Mouse (Mus musculus) embryonic stem cell, embryonic (primary cell): ENCODE data around the gene B9d1.

Experiments
- CTCF ChIA-PET, 4 experiments: fragments of 300-600 bp in 2 of 4; fragments of 350-600 bp in 2 of 4; sonication (Branson Sonifier 250); formaldehyde crosslinking; loops; one replicate each; lab custom pipeline; 2022; ENCODE audit warnings: inconsistent platforms in 2 of 4; lab: Charles Lee
- POLR2A ChIA-PET, 4 experiments: fragments of 300-600 bp in 2 of 4; fragments of 350-600 bp in 2 of 4; sonication (Branson Sonifier 250); formaldehyde crosslinking; loops; one replicate each; lab custom pipeline; 2022; ENCODE audit warnings: antibody characterized with exemption in 4 of 4, inconsistent platforms in 1 of 4; lab: Charles Lee

B9d1 gene

DNA sequence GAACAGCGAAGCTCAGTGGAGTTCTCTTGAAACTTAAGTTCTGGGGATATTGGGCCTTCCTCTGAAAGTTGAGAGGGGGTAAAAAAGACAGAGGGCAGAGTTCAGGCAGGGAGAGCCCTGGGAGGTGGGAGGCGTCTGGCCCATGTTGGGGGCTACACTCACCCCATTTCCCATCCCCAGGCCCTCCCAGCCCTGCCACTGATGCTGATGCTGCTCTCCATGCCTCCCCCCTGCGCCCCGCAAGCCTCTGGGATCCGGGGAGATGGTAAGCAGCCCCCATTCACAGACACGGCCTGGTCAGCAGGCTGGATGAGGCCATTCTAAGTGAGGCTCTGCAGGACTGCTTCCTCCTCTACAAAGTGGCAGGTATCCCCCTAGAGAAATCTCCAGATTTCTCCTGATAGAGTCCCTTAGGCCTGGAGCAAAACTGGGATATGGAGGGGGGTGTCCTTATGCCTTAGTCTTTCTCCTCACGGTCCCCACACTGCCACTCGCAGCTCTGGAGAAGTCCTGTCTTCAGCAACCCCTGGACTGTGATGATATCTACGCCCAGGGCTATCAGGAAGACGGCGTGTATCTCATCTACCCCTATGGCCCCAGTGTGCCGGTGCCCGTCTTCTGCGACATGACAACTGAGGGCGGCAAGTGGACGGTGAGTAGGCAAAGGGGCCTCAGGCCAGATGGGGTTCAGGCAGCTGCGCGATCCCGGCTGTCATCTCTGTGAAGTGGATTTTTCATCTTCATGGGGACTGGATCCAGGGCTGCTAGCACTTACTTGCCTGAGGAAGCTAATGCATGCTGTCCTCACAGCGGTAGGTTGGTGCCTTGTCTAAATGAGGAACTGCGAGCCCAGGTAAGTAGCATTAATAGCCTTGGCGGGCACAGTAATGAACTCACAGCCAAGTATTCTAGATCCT is 19.1 kb upstream of the B9d1 start:
- ChIA-PET POLR2A (interaction anchor here in 3 of 4 experiments (0.7 to 6.0 kb wide), 7 partner anchors 8 to 276 kb away, joined by 3 to 31 read pairs (median 4); partner anchors contain the start of genes Mapk7 (in 3 of the 3), B9d1 (in 1 of the 3) and Prpsap2 (in 1 of the 3)), CTCF (interaction anchor here in 1 of 4 experiments (0.9 to 1.4 kb wide), 2 partner anchors 69 kb away, joined by 3 read pairs; no protein-coding TSS in a partner anchor)

DNA sequence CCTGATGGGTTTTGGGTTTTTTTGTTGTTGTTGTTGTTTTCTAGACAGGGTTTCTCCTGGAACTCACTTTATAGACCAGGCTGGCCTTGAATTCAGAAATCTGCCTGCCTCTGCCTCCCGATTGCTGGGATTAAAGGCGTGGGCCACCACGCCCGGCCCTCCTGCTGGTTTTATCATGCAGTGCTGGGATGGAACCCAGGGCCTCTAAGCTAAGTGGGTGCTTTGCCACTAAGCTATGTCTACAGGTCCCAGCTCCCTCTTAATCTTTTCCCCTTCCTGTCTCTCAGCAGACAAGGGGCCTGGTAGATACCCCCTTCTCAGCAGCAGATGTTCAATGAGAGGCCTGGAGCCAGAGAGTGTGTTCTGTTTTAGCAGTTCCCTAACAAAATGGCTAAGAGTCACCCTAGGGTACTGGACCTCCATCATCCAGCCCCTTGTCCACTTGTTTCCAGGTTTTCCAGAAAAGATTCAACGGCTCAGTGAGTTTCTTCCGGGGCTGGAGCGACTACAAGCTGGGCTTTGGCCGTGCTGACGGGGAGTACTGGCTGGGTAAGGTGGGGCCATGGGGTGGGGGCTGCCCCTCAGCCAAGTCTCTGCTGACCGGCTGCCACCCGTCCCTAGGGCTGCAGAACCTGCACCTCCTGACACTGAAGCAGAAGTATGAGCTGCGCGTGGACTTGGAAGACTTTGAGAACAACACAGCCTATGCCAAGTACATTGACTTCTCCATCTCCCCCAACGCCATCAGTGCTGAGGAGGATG is 18.3 kb upstream of the B9d1 start:
- ChIA-PET POLR2A (interaction anchor here in 3 of 4 experiments (0.6 to 6.0 kb wide), 9 partner anchors 8 to 413 kb away, joined by 3 to 31 read pairs (median 4); partner anchors contain the start of genes Mapk7 (in 2 of the 3) and Prpsap2 (in 2 of the 3)), CTCF (interaction anchor here in 1 of 4 experiments (0.9 kb wide), 1 partner anchor 69 kb away, joined by 3 read pairs; no protein-coding TSS in a partner anchor)

DNA sequence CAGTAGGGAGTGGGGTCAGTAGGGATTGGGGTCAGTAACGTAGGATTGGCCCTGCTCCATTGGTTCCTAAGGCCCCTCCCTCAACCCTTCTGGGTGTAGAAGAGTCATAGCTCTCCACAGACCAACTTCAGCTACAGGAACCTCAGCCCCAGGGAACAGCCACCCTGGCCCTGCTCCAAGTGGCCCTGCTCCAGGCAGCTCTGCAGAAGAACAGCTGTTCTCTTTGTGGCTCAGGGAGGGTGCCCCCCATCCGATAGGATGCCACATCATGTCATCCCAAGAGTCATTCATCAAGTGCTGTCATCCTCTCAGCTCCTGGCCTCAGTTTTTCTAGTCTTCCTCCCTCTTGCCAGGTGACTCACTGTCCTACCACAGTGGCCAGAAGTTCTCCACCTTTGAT is 17.5 kb upstream of the B9d1 start:
- ChIA-PET CTCF (interaction anchor here in 1 of 4 experiments (1.5 kb wide), 1 partner anchor 70 kb away, joined by 3 read pairs; no protein-coding TSS in a partner anchor), POLR2A (interaction anchor here in 2 of 4 experiments (0.8 to 1.7 kb wide), 5 partner anchors 8 to 413 kb away, joined by 3 to 6 read pairs (median 5); no protein-coding TSS in a partner anchor)

DNA sequence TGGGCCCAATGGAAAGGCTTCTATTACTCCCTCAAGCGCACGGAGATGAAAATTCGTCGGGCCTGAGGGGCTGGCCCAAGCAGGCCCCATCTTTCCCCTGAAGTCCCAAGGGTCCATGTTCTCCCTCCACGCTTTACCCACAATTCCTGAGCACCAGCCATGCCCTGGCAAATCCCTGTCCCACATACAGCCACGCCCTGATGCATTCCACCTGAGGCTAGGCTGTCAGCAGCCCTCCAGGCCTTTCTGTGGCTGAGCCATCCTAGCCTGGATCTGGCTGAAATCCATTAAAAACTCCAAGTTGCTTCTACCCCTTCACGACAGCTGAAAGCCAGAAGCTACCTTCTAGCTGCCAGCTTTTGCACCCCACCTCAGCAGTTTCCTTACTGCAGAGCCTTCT is 17.0 kb upstream of the B9d1 start:
- ChIA-PET CTCF (interaction anchor here in 2 of 4 experiments (0.6 to 1.5 kb wide), 2 partner anchors 70 to 1148 kb away, joined by 3 to 11 read pairs; no protein-coding TSS in a partner anchor), POLR2A (interaction anchor here in 2 of 4 experiments (1.5 to 1.7 kb wide), 3 partner anchors 9 to 10 kb away, joined by 5 to 6 read pairs (median 6); no protein-coding TSS in a partner anchor)

DNA sequence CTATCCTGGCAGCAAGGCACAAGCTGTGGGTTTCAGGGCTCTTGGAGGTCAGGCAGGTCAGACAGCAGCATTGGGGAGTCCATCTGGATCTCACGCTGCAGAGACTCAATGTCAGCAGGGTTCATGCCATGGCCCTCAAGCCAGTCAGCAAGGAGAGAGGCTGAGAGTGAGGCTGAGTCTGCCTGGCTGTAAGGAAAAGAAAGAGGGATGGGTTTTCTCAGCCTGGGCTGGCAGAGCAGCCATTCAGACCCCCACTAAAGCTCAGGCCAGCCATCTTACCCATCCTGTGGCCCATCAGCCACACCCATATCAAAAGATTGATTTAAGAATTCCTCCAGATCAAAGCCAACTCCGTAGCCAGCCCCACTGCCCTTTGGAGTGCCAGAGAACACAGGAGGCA is 15.9 kb upstream of the B9d1 start:
- POLR2A ChIA-PET: interaction anchor here in 1 of 4 experiments (1.7 kb wide), 1 partner anchor 8 kb away, joined by 5 read pairs; no protein-coding TSS in a partner anchor
- CTCF ChIA-PET: interaction anchor here in 1 of 4 experiments (0.5 kb wide), 1 partner anchor 41 kb away, joined by 4 read pairs; no protein-coding TSS in a partner anchor

DNA sequence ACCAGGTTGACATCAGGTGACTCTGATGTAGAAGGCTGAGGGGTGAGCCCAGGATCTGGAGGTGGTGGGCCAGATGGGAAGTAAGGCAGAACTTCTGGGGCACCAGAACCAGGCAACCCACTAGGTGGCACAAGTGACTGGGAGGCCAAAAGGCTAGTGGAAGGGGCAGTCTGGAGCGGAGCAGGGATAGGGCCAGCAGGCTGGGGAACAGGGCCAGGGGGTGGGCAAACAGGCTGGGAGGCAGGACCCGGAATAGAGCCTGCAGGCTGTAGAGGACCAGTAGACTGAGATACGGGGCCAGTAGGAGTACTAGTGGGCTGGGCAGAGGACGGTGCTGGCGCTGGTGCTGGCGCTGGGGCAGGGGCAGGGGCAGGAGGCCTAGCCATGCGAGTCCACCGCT is 15.1 kb upstream of the B9d1 start:
- POLR2A ChIA-PET: no interaction called here
- CTCF ChIA-PET: no interaction called here

DNA sequence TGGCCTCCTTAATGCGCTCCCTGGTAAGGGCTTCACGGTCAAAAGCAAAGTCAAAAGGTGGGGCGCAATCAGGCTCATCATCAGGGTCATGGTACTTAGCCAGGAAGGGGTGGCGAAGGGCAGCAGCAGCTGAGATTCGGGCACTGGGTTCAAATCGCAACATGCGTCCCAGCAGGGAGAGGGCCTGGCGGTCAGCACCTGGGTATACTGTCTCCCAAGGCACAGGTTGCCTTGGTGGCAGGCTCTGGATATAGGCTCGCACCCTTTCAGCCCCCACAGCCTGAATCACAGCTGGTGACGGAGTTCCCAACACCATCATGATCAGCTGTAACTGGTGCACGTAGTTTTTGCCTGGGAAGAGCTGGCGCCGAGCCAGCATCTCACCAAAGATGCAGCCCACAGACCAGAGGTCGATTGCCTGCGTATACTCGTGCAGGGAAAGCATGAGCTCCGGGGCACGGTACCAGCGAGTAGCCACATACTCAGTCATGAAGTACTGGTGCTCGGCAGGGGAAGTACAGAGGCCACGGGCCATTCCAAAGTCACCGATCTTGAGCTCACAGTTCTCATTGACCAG is 13.9 kb upstream of the B9d1 start:
- ChIA-PET CTCF (interaction anchor here in 1 of 4 experiments (1.1 kb wide), 1 partner anchor 24 kb away, joined by 6 read pairs; no protein-coding TSS in a partner anchor), POLR2A (interaction anchor here in 2 of 4 experiments (0.5 to 1.4 kb wide), 6 partner anchors 41 to 948 kb away, joined by 3 to 5 read pairs (median 4); partner anchors contain the start of genes Epn2 (in 2 of the 2) and Usp22 (in 1 of the 2))

DNA sequence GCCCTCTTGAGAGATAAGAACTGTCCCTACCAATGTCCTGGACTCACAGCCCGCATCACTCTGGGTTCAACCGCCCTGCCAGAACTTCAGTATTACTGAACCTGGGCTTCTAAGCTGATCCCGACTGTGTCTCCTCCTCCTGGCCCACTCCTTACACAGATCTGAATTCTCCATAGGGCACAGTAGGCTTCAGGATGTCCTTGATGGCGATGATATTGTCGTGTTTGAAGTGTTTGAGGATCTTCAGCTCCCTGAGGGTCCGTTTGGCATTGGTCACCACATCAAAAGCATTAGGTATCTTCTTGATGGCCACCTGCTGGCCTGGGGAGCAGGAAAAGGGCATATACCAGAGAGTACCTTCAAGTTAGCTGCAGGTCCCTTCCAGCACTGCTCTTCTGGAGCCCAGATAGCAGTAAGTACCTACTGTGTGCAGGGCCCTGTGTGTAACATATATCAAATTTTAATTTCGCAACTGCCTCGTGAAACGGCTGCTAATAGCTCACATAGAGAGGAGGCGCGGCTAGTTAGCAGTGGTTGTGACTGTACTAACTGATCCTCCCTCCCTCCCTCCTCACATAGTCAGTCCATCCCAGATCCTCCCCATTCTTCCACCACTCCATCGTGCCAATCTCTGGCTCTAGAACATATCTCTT is 12.1 kb upstream of the B9d1 start:
- POLR2A ChIA-PET: interaction anchor here in 2 of 4 experiments (0.7 to 3.8 kb wide), 14 partner anchors 8 to 682 kb away, joined by 3 to 40 read pairs (median 8); partner anchors contain the start of genes B9d1 (in 2 of the 2), Mfap4 (in 2 of the 2), Aldh3a2 (in 1 of the 2) and Kcnj12 (in 1 of the 2)
- CTCF ChIA-PET: interaction anchor here in 3 of 4 experiments (0.7 to 1.8 kb wide), 3 partner anchors 43 to 956 kb away, joined by 3 to 5 read pairs (median 4); no protein-coding TSS in a partner anchor

DNA sequence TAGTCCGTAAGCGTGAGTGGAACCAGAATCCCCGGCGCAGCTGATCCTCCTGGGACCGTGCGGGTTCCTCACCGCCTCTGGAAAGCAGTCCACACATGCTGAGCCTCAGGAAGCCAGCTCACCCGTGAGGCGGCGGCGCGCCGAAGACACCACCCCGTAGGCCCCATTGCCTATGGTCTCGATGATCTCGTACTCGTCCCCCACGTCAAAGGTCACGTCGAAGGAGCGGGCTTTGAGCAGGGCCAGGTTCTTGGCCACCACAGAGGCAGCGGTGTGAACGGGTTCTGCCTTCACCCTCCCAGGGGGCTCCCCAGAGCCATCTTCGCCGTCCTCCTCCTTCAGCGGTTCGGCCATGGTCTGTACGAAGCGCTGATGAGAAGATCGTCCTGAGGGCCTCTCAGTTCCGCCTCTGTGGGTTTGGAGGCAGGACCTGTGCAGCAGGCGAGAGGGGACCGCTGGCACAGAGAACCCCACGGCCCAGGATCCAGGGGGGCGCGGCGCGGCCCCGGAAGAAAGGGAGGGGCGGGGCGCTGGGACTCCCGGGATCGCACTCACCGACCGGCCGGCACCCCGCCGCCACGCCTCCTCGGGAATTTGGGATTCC is 11.3 kb upstream of the B9d1 start:
- ChIA-PET POLR2A (interaction anchor here (0.5 to 3.8 kb wide), 50 partner anchors 7 to 1152 kb away, joined by 3 to 40 read pairs (median 4); partner anchors contain the start of genes Mfap4 (in 3 of the 4), B9d1 (in 2 of the 4), Aldh3a2 (in 1 of the 4) and Epn2 (in 1 of the 4)), CTCF (interaction anchor here (0.6 to 1.8 kb wide), 9 partner anchors 10 to 967 kb away, joined by 3 to 7 read pairs (median 4); no protein-coding TSS in a partner anchor)

DNA sequence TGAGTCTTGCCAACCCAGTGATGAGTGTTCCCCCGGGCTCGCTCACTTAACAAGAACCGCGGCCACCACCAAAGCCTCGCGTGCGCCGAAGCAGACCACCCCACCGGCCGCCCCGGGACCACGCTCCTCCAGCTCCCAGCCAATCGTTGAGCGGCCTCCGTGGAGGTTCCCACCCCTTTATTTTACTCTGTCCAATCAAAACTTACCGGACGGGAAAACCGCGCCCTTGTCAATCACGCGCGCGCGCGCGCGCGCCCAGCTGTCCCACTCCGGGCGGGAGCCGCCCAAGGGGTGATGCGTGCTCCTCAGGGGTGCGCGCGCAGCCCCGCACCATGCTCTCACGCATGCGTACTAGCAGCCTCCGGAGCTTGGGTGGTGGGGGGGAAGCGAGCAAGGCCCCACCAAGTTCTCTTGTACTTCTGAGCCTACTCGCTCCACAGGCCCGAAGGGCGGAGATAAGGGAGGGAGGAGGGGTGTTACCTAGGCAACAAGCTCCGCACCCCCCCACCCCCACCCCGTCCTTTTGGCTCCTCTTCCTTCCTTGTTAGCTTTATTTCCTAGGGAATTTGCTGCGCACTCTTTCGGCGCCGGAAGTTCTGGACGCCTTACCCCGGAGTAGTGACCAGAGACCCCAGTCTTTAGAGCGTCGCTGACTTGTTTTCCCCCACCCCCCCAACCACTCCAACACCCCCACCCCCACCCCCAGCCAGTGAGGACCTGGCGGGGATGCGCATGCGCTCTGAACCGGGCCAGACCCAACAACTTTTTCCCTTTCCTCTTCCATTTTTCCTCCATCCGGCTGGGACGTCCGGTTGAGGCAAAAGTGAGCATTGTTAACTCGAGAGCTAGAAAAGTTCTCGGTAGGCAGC is 10.6 kb upstream of the B9d1 start, which contains the start of gene Mapk7:
Mapk7 (minus strand) TSS at position 278 of the 869 bp plus-strand sequence.
- POLR2A ChIA-PET: interaction anchor here (0.5 to 3.8 kb wide), 60 partner anchors 8 to 1151 kb away, joined by 3 to 40 read pairs (median 4); partner anchors contain the start of genes Mfap4 (in 3 of the 4), B9d1 (in 2 of the 4), Epn2 (in 1 of the 4) and Fam83g (in 1 of the 4)
- CTCF ChIA-PET: interaction anchor here (0.6 to 1.8 kb wide), 14 partner anchors 10 to 968 kb away, joined by 3 to 7 read pairs (median 4); partner anchors contain the start of gene Fam83g (in 1 of the 4)

DNA sequence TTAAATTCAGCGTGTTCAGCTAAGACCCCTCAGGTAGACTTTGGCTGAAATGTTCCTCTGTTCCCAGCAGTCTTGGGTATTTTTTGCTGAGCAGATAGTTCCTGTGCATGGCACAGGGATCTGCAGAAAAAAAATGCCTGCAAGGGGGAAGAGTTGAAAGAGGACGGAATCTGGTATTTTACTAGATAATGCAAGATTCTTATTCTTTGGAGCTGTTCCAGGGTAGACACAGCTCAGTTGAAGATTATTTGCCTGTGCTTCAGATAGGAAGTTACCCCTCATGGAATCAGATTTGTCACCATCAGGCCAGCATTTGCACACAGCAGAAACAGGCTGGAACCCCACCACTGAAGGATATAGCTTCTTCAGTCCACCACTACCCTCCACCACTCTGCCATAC is 9.4 kb upstream of the B9d1 start:
- POLR2A ChIA-PET: interaction anchor here in 2 of 4 experiments (0.5 to 3.8 kb wide), 9 partner anchors 9 to 983 kb away, joined by 3 to 40 read pairs (median 3); partner anchors contain the start of genes B9d1 (in 2 of the 2), Mfap4 (in 1 of the 2), Rnf112 (in 1 of the 2) and Usp22 (in 1 of the 2)
- CTCF ChIA-PET: no interaction called here

DNA sequence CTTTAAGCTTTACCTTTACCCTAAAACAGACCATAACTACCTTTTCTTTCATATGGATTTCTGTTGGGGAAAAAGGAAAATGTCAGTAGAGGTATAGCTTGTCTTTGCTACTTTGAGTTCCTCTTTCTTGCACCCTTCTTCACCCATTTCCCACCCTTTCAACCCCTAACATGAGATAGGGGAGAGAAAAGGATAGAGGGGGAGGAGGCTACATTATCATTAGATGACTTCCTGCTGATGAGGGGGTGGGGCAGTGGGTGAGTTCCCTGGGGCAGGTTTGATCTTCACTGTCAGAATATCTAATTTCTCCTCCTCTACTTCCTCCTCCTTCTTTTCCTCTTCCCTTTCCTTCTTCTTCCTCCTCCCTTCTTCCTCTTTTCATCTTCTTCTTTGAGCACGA is 7.5 kb upstream of the B9d1 start:
- POLR2A ChIA-PET: interaction anchor here in 1 of 4 experiments (0.7 to 1.3 kb wide), 6 partner anchors 8 to 185 kb away, joined by 3 to 5 read pairs (median 5); partner anchors contain the start of gene B9d1

DNA sequence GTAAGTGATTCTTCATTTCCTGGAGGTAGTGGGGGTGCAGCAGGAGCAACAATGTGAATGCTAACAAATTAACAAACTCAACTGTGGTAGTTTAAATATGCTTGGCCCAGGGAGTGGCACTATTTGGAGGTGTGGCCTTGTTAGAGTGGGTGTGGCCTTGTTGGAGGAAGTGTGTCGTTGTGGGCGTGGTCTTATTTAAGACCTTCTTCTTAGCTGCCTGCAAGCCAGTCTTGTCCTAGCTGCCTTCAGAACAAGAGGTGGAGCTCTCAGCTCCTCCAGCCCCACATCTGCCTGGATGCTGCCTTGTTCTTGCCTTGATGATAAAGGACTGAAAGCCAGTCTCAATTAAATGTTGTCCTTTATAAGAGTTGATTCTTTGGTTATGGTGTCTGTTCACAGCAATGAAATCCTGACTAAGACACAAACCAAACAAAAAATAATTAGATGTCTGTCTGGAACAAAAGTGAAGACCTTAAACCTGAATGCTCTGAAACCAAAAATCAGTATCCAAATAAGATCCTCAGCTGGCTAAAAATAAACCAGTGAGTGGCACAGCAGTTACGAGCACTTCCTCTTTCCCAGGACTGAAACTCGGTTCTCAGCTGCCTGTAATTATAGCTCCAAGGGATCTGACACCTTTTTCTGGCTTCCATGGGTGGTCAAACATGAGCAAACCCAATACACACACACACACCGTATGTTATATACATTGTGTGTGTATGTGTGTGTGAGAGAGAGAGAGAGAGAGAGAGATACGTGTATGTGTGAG is 6.0 kb upstream of the B9d1 start:
- POLR2A ChIA-PET: interaction anchor here in 2 of 4 experiments (1.5 to 1.6 kb wide), 2 partner anchors 15 to 324 kb away, joined by 3 read pairs; partner anchors contain the start of gene Usp22 (in 1 of the 2)
- CTCF ChIA-PET: interaction anchor here in 2 of 4 experiments (0.6 to 0.7 kb wide), 2 partner anchors 21 to 61 kb away, joined by 4 to 6 read pairs; no protein-coding TSS in a partner anchor

More for the DNA sequence above, 7.5 kb upstream of the B9d1 start:
- CTCF ChIA-PET: interaction anchor here in 1 of 4 experiments (0.7 kb wide), 1 partner anchor 18 kb away, joined by 5 read pairs; no protein-coding TSS in a partner anchor

DNA sequence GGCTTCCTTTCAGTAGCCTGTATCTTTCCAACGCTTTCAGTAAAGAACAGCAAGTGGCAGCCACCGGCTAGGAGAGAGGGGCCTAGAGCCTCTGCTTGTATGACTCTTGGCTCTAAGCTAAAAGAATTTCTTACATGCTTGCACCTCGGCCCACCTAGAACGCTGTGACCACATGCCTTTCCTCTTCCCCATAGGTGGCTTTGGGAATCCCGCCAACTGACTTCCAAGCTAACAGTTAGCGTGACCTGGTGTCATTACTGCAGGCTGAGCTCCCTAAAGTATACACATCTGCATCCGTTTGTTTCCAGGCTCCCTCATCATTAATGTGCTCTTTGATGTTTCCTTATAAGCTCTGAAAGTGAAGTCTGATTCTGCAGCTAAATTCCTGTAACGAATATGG is 1.0 kb upstream of the B9d1 start:
- ChIA-PET CTCF (interaction anchor here (0.6 to 3.0 kb wide), 23 partner anchors 9 to 493 kb away, joined by 3 to 31 read pairs (median 4); partner anchors contain the start of genes Mapk7 (in 3 of the 4), Slc47a2 (in 2 of the 4) and Rnf112 (in 1 of the 4)), POLR2A (interaction anchor here (0.5 to 4.8 kb wide), 20 partner anchors 8 to 1401 kb away, joined by 3 to 40 read pairs (median 3); partner anchors contain the start of genes Mapk7 (in 2 of the 4), Alkbh5 (in 1 of the 4) and Slc47a2 (in 1 of the 4))
